Mouse (Mus musculus) intestine, postnatal 0 days (tissue): ENCODE results near the gene Cacng3. TPM values are rescaled to one million over a fixed set of nuclear protein-coding genes. Genes with fewer than 3 reads are reported as not detected.
A peak's percentile ranks its signal among the peaks of the same experiment; 100 is the strongest.

Experiments used
- ATAC-seq: fragments of 200-750 bp; cut with Nextera tagmentation; 2 replicates; pipeline ENCODE4 v1.8.0; 2017; ENCODE audit warnings: mild to moderate bottlenecking, moderate TSS enrichment, moderate library complexity
- H3K27ac ChIP-seq: fragments of 300-500 bp; sonication (generic); 2 replicates; pipeline ENCODE4 v1.5.1; 2014; ENCODE audit warnings: mild to moderate bottlenecking, low read depth, low read length, moderate library complexity
- H3K27me3 ChIP-seq: fragments of 300-500 bp; sonication (generic); replicated peaks from 2 replicates; pipeline ENCODE4 v1.6.1; 2014; ENCODE audit warnings: low read length, mixed read lengths; ENCODE audit not compliant: control insufficient read depth, insufficient read depth
- H3K36me3 ChIP-seq: fragments of 300-500 bp; sonication (generic); 2 replicates; pipeline ENCODE4 v1.6.1; 2014; ENCODE audit warnings: mild to moderate bottlenecking, moderate library complexity; ENCODE audit not compliant: control insufficient read depth, insufficient read depth
- H3K4me1 ChIP-seq: fragments of 300-500 bp; sonication (generic); replicated peaks from 2 replicates; pipeline ENCODE4 v1.6.1; 2014; ENCODE audit warnings: antibody characterized with exemption, low read length, mixed read lengths; ENCODE audit not compliant: control insufficient read depth, insufficient read depth
- H3K4me2 ChIP-seq: fragments of 300-500 bp; sonication (generic); replicated peaks from 2 replicates; pipeline ENCODE4 v1.6.1; 2014; ENCODE audit warnings: low read depth, mild to moderate bottlenecking, moderate library complexity
- H3K4me3 ChIP-seq: fragments of 300-500 bp; sonication (generic); 2 replicates; pipeline ENCODE4 v1.5.1; 2014; ENCODE audit warnings: low read depth, low read length
- H3K9ac ChIP-seq: fragments of 300-500 bp; sonication (generic); 2 replicates; pipeline ENCODE4 v1.6.1; 2014; ENCODE audit warnings: mild to moderate bottlenecking, low read depth, low read length
- H3K9me3 ChIP-seq: fragments of 300-500 bp; sonication (generic); 2 replicates; pipeline ENCODE4 v1.6.1; 2016; ENCODE audit warnings: mixed run types; ENCODE audit not compliant: control insufficient read depth
- CTCF ChIP-seq: sonication (generic); IDR thresholded peaks from 2 replicates; pipeline ENCODE4 v1.5.1; 2016; ENCODE audit warnings: low read depth, mild to moderate bottlenecking, control low read depth, antibody characterized with exemption, moderate library complexity
- WGBS: fragments of 180-500 bp; shearing (Covaris S2); extraction: QIAGEN DNeasy Blood & Tissue Kit; methylation state at CpG from one replicate; pipeline ENCODE4 v1.1.7; 2014; 5-methylcytosine and 5-hydroxymethylcytosine counted together
- polyA plus RNA-seq: library from polyadenylated mRNA; unstranded; fragments of >200 nt; fragmentation: Nextera tagmentation; extraction: Ambion mirVana; gene quantifications from 2 replicates; pipeline ENCODE4 v1.2.1, GENCODE M21; 2015

Cacng3 gene
- polyA plus RNA-seq, 1 experiment from 2014 or later, result not detected

GRCm38 (mm10) chr7:122657423-122658126 is 12.7 kb upstream of the Cacng3 start:
- ATAC-seq, result peak; percentile 61
- Histone ChIP-seq H3K4me2 (no peak overlapping the region), H3K4me1 (no peaks in the 10 kb centered on the region), H3K27me3 (no peaks in the 10 kb centered on the region), H3K9ac (no peak overlapping the region), H3K9me3 (no peaks in the 10 kb centered on the region), H3K4me3 (no peak overlapping the region), H3K27ac (no peak overlapping the region), H3K36me3 (no peaks in the 10 kb centered on the region)
- no peak for TF ChIP-seq CTCF
- 75% methylated on average over 5 of the region's 5 CpGs for WGBS

DNA sequence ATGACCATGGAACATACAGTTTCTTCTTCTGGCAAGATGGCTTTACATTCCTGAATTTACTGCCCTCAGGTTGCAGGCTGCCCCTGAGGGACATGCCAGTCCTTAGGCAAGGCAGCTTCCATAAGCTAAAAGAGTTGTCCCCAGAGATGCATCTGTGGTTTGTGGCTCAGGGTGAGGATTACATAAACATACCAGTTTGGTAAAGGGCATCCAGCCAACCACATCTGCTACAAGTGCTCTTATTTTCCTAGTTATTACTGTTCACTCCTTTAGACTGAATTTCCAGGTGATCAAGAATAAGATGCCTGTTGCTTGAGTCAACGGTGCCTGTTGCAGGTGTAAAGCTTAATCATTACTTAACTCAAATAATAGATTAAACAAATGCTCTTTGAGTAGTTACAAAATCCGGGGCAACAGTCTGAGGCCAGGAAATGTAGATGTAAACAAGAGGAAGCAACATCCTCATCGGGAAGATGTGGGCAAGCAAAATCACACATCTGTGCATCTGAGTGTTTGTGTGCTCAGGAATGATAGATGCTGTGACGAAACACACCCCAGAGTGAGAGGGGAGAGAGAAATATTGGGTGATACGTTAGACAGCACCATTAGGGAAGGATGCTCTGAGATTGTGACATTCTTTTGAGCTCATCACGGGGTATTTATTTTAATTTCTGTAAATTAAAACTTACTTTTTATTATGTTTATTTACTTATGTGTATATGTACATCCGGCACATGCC is 4.8 kb upstream of the Cacng3 start:
- Histone ChIP-seq H3K36me3 (no peaks in the 10 kb centered on the region), H3K27me3 (no peaks in the 10 kb centered on the region), H3K4me1 (no peaks in the 10 kb centered on the region), H3K9me3 (no peaks in the 10 kb centered on the region), H3K27ac (no peak overlapping the region), H3K4me2 (no peak overlapping the region), H3K9ac (no peak overlapping the region), H3K4me3 (no peak overlapping the region)
- ATAC-seq, result no peak
- TF ChIP-seq CTCF, result no peak
- 39% methylated on average over 7 of the region's 7 CpGs for WGBS

- TF ChIP-seq CTCF, result peak; percentile 67
- Histone ChIP-seq H3K27me3 (peaks cover 9% of the 10 kb centered on the region; the same call in 1 of the 2 replicates), H3K9ac (no peak overlapping the region), H3K9me3 (no peaks in the 10 kb centered on the region), H3K36me3 (no peaks in the 10 kb centered on the region), H3K4me2 (no peak overlapping the region), H3K27ac (no peak overlapping the region), H3K4me1 (no peaks in the 10 kb centered on the region), H3K4me3 (no peak overlapping the region)
- 34% methylated on average over 5 of the region's 5 CpGs for WGBS
- ATAC-seq, result no peak
Observed at GRCm38 (mm10) chr7:122667903-122668302, 2.4 kb upstream of the Cacng3 start.

DNA sequence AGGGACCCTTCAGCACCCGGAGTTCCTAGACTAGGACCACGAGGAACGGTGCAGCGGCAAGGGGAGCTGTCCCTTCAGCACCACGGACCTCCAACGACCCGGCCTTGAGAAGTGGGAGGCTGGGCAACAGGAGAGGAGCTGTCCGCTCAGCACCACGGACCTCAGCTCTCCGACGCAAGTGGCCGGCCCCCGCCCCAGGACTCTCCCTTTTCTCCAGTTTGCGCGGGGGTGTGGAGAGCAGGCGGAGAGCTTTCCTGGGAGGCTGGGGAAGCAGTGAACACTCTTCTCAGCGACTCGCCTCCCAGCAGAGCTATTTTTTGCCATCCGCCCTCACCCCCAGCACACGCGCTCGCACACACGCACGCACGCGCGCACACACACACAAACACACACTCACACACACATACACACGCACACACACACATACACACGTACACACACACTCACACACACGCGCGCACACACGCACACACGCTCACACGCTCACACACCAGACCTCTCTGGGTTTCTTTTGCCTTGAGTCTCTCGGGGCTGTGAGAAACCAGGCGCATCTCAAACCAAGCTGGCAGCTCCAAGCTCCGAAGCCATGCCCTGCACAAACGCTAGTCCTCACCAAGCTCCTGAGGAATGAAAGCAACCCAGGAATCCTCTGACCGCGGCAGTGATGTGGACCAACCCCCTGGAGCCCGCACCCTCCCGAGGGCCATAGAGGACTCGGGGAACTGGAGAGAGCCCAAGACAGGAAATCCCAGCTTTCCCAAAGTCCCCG is 765 bp downstream of the Cacng3 start:
- Histone ChIP-seq H3K36me3 (no peaks in the 10 kb centered on the region), H3K9ac (no peak overlapping the region), H3K9me3 (no peaks in the 10 kb centered on the region), H3K27ac (no peak overlapping the region), H3K4me3 (no peak overlapping the region), H3K27me3 (peaks cover 9% of the 10 kb centered on the region; the same call in 1 of the 2 replicates), H3K4me2 (no peak overlapping the region), H3K4me1 (no peaks in the 10 kb centered on the region)
- TF ChIP-seq CTCF, result no peak
- 12% methylated on average over 42 of the region's 45 CpGs for WGBS
- ATAC-seq, result peak; percentile 47; the same call in 1 of the 2 replicates

GRCm38 (mm10) chr7:122672981-122673380 is 2.7 kb downstream of the Cacng3 start:
- WGBS, result 51% methylated on average over 5 of the region's 5 CpGs
- H3K9me3 ChIP-seq, result no peaks in the 10 kb centered on the region
- no peak overlapping the region for H3K27ac ChIP-seq
- H3K9ac ChIP-seq, result no peak overlapping the region
- no peaks in the 10 kb centered on the region for H3K4me1 ChIP-seq
- no peak for TF ChIP-seq CTCF
- H3K27me3 ChIP-seq, result peaks cover 9% of the 10 kb centered on the region; the same call in 1 of the 2 replicates
- no peak overlapping the region for H3K4me3 ChIP-seq
- no peaks in the 10 kb centered on the region for H3K36me3 ChIP-seq
- ATAC-seq, result no peak
- H3K4me2 ChIP-seq, result no peak overlapping the region

- peaks cover 9% of the 10 kb centered on the region; the same call in 1 of the 2 replicates for H3K27me3 ChIP-seq
- H3K4me2 ChIP-seq, result no peak overlapping the region
- no peaks in the 10 kb centered on the region for H3K36me3 ChIP-seq
- no peak overlapping the region for H3K27ac ChIP-seq
- H3K9me3 ChIP-seq, result no peaks in the 10 kb centered on the region
- no peaks in the 10 kb centered on the region for H3K4me1 ChIP-seq
- WGBS, result 80% methylated on average over 7 of the region's 7 CpGs
- no peak for TF ChIP-seq CTCF
- no peak overlapping the region for H3K9ac ChIP-seq
- no peak for ATAC-seq
- H3K4me3 ChIP-seq, result no peak overlapping the region
Observed at GRCm38 (mm10) chr7:122675207-122675606, 4.9 kb downstream of the Cacng3 start.
